Mouse (Mus musculus): ENCODE measurements around the gene Cdh18. TPM values are rescaled to one million over a fixed set of nuclear protein-coding genes. Genes with fewer than 3 reads are reported as not detected.
"Not testable (repeated sequence)": the region's sequence is repeated elsewhere in the genome, so short reads cannot be mapped to it uniquely, and the experiment has no call there.

Cdh18 gene
- polyA plus RNA-seq, 1 experiment, result not detected

DNA sequence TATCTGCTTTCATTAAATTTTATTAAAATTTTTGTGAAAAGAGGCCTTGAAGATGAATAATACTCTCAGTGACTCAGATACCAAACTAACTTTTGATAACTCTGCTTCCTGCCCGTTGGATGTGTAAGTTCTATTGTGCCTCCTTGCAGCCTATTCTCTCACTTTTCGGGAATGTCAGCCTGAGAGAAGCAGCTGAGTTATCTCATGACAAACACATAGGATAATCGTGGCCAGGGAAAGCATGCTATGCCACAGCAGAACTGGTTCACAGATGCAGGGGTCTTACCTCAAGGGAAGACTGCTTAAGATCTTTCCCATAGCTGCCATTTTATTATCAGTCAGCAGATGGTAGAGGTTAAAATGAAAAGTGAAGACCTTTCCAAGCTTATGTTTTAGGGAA lies 187.3 kb downstream of the Cdh18 start:
- TF ChIP-seq GATA1 (IDR thresholded peaks at IDR 0.05; ENCODE audit: borderline replicate concordance, low read length) (no peak), FLI1 (IDR thresholded peaks at IDR 0.05; ENCODE audit: low read length) (no peak)
- no peaks in the 10 kb centered on the region for H3K4me1 ChIP-seq

GRCm38 (mm10) chr15:22761257-22761656 lies 212.4 kb downstream of the Cdh18 start:
- H3K4me1 ChIP-seq; H3K27me3 ChIP-seq (replicated peaks); H3K36me3 ChIP-seq (replicated peaks; ENCODE audit: low read length); H3K9me3 ChIP-seq; H3K4me3 ChIP-seq (replicated peaks): not testable (repeated sequence)

More for the DNA sequence above, 187.3 kb downstream of the Cdh18 start:
- no peaks in the 10 kb centered on the region for H3K36me3 ChIP-seq (replicated peaks; ENCODE audit: low read length)
- H3K27me3 ChIP-seq (replicated peaks), result no peaks in the 10 kb centered on the region
- H3K9me3 ChIP-seq, result no peaks in the 10 kb centered on the region
- H3K4me3 ChIP-seq (replicated peaks), result no peak overlapping the region

DNA sequence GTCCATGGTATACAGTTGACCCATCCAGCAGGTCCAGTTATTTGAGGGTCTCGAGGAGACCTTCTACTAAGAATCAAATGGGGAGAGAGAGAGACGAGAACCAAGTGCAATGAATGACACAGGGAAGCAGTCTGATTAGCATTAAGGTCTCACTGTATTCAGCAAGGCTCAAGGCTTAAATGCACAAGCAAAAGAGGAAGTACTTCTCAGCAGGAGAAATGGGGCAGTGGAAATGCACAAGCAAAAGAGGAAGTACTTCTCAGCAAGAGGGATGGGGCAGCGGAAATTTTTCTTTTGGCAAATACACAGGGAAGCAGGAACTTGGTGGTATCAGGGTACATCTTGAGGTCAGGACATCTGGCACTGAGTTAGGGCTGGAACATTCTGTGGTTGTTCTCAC lies 217.8 kb downstream of the Cdh18 start:
- not testable (repeated sequence) for H3K27me3 ChIP-seq (replicated peaks); H3K9me3 ChIP-seq; H3K4me3 ChIP-seq (replicated peaks); H3K36me3 ChIP-seq (replicated peaks; ENCODE audit: low read length); H3K4me1 ChIP-seq

DNA sequence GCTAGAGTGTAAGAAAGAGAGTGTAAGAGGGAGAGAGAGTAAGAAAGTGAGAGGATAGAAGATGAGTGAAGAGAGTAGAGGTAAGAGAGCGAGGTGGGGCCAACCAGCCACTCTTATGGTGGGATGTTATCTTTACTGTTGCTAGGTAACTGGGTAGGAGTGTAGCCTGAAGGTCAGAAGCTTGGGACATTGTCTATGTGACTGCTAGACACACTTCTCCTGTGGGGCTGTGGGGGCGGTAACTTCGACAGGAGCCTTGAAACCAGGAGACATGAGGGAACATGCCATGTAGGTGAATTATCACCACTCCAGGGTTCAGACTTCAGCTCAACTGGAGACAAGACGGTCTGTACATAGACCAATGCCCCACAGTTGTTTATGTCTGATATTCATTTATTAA lies 227.5 kb downstream of the Cdh18 start:
- no peaks in the 10 kb centered on the region for H3K4me1 ChIP-seq
- H3K27me3 ChIP-seq (replicated peaks), result no peaks in the 10 kb centered on the region
- no peaks in the 10 kb centered on the region for H3K9me3 ChIP-seq
- no peaks in the 10 kb centered on the region for H3K36me3 ChIP-seq (replicated peaks; ENCODE audit: low read length)
- TF ChIP-seq FLI1 (IDR thresholded peaks at IDR 0.05; ENCODE audit: low read length) (no peak), GATA1 (IDR thresholded peaks at IDR 0.05; ENCODE audit: borderline replicate concordance, low read length) (no peak)
- no peak overlapping the region for H3K4me3 ChIP-seq (replicated peaks)

DNA sequence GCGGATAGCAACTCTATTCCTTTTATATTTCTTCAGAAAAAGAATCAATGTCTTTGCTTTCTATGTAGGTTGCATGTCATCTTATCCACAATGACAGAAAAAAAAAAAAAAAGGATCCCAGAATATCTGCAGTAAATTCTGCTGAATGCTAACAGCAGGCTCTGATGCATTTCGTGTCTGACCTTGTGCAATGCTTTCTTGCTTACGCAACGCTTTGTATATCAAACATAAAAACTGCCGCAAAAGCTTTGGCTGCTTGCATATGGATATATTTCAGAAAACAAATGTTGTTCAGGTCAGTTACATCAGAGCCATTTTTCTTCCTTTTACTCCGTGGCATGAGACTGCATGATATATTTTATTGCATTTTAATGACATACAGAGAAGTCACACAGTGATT lies 240.9 kb downstream of the Cdh18 start:
- no peaks in the 10 kb centered on the region for H3K36me3 ChIP-seq (replicated peaks; ENCODE audit: low read length)
- no peaks in the 10 kb centered on the region for H3K4me1 ChIP-seq
- H3K9me3 ChIP-seq, result no peaks in the 10 kb centered on the region
- H3K4me3 ChIP-seq (replicated peaks), result no peak overlapping the region
- H3K27me3 ChIP-seq (replicated peaks), result no peaks in the 10 kb centered on the region
- TF ChIP-seq FLI1 (IDR thresholded peaks at IDR 0.05; ENCODE audit: low read length) (no peak), GATA1 (IDR thresholded peaks at IDR 0.05; ENCODE audit: borderline replicate concordance, low read length) (no peak)

- no peaks in the 10 kb centered on the region for H3K9me3 ChIP-seq
- H3K36me3 ChIP-seq (replicated peaks; ENCODE audit: low read length), result no peaks in the 10 kb centered on the region
- H3K4me1 ChIP-seq, result no peaks in the 10 kb centered on the region
- no peak overlapping the region for H3K4me3 ChIP-seq (replicated peaks)
- no peak for TF ChIP-seq GATA1 (IDR thresholded peaks at IDR 0.05; ENCODE audit: borderline replicate concordance, low read length)
- no peak for TF ChIP-seq FLI1 (IDR thresholded peaks at IDR 0.05; ENCODE audit: low read length)
- no peaks in the 10 kb centered on the region for H3K27me3 ChIP-seq (replicated peaks)
These were observed 243.0 kb downstream of the Cdh18 start for GRCm38 (mm10) chr15:22791791-22792190.

DNA sequence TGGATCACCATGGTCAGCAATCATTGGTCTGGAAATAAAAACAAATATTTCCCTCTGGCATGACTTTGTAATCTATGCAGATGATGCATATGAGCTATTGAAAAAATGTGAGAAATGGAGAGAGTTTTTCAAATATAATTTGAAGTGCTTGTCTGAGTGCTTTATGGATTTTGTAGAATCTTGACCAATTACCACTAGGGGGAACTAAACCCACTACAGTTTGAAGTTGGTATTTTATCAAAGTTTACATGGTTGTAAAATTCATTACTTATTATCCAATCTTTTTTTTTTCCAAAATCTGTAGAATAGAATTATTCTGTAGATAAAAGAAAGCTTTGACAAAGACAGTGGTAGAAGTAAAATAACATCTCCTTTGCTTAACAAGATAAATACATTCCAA lies 284.3 kb downstream of the Cdh18 start:
- Histone ChIP-seq H3K27me3 (replicated peaks) (no peaks in the 10 kb centered on the region), H3K9me3 (0 out of 2 replicates have a peak, but pooled peaks cover 6% of the 10 kb centered on the region), H3K36me3 (replicated peaks; ENCODE audit: low read length) (no peaks in the 10 kb centered on the region), H3K4me3 (replicated peaks) (no peak overlapping the region), H3K4me1 (no peaks in the 10 kb centered on the region)
- TF ChIP-seq GATA1 (IDR thresholded peaks at IDR 0.05; ENCODE audit: borderline replicate concordance, low read length), result no peak
- no peak for TF ChIP-seq FLI1 (IDR thresholded peaks at IDR 0.05; ENCODE audit: low read length)

DNA sequence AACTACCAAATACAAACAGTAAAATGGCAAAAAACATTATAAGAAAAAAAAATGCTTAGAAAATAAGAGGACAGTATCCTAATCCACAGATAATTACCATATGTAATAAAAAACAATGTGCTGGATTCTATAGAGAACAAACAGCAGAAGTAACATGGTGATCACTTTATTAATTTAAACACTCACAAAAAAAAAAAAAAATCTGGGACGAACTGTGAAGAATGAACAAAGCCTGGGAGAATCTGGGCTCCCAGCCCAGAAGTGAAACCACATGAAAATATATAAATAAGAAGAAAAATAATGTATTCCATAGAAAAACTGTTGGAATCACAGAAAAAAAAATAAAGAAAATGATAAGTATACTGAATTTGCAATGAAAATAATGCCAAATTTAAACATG lies 288.4 kb downstream of the Cdh18 start:
- TF ChIP-seq FLI1 (IDR thresholded peaks at IDR 0.05; ENCODE audit: low read length), result no peak
- TF ChIP-seq GATA1 (IDR thresholded peaks at IDR 0.05; ENCODE audit: borderline replicate concordance, low read length), result no peak
- H3K9me3 ChIP-seq, result 0 out of 2 replicates have a peak, but pooled peaks cover 6% of the 10 kb centered on the region
- H3K4me3 ChIP-seq (replicated peaks), result no peak overlapping the region
- H3K27me3 ChIP-seq (replicated peaks), result no peaks in the 10 kb centered on the region
- H3K4me1 ChIP-seq, result no peaks in the 10 kb centered on the region
- H3K36me3 ChIP-seq (replicated peaks; ENCODE audit: low read length), result no peaks in the 10 kb centered on the region

GRCm38 (mm10) chr15:22857704-22858103 lies 308.9 kb downstream of the Cdh18 start:
- no peak for TF ChIP-seq FLI1 (IDR thresholded peaks at IDR 0.05; ENCODE audit: low read length)
- no peak for TF ChIP-seq GATA1 (IDR thresholded peaks at IDR 0.05; ENCODE audit: borderline replicate concordance, low read length)

DNA sequence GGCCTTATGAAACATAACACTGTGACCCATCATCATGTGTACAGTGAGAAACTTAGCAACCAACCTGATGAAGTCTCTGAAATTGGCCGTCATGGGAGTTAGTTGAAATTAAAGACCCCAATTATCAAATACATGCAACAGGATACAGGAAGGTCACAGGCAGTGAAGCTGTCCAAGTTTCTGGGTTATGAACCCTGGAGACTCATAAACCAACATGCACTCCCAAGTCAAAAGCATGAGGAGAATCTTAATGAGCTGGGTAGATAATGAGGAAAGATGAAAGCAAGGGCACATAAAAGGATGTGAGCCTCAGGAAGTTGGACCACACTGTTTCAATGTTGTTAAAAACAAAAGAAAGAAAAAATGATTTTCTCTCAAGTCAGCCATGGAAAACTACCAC lies 321.9 kb downstream of the Cdh18 start:
- no peaks in the 10 kb centered on the region for H3K9me3 ChIP-seq
- TF ChIP-seq FLI1 (IDR thresholded peaks at IDR 0.05; ENCODE audit: low read length) (no peak), GATA1 (IDR thresholded peaks at IDR 0.05; ENCODE audit: borderline replicate concordance, low read length) (no peak)

More at GRCm38 (mm10) chr15:22857704-22858103, 308.9 kb downstream of the Cdh18 start:
- H3K4me1 ChIP-seq, result no peaks in the 10 kb centered on the region
- H3K36me3 ChIP-seq (replicated peaks; ENCODE audit: low read length), result no peaks in the 10 kb centered on the region
- H3K27me3 ChIP-seq (replicated peaks), result no peaks in the 10 kb centered on the region
- H3K9me3 ChIP-seq, result no peaks in the 10 kb centered on the region
- no peak overlapping the region for H3K4me3 ChIP-seq (replicated peaks)

GRCm38 (mm10) chr15:22897724-22898123 lies 348.9 kb downstream of the Cdh18 start:
- TF ChIP-seq GATA1 (IDR thresholded peaks at IDR 0.05; ENCODE audit: borderline replicate concordance, low read length) (no peak), FLI1 (IDR thresholded peaks at IDR 0.05; ENCODE audit: low read length) (no peak)
- Histone ChIP-seq H3K36me3 (replicated peaks; ENCODE audit: low read length) (no peaks in the 10 kb centered on the region), H3K9me3 (no peaks in the 10 kb centered on the region), H3K4me1 (no peaks in the 10 kb centered on the region), H3K27me3 (replicated peaks) (no peaks in the 10 kb centered on the region), H3K4me3 (replicated peaks) (no peak overlapping the region)

More for the DNA sequence above, 321.9 kb downstream of the Cdh18 start:
- H3K36me3 ChIP-seq (replicated peaks; ENCODE audit: low read length), result no peaks in the 10 kb centered on the region
- H3K4me1 ChIP-seq, result no peaks in the 10 kb centered on the region
- no peaks in the 10 kb centered on the region for H3K27me3 ChIP-seq (replicated peaks)
- no peak overlapping the region for H3K4me3 ChIP-seq (replicated peaks)

All from megakaryocyte, embryonic 14.5 days (primary cell).